Mouse (Mus musculus): Measurements from ENCODE around the gene Casp9.

The Casp9 gene

GRCm38 (mm10) chr4:141817706-141818105 lies 24.3 kb downstream of the Casp9 start:
- no peak for DNase-seq (ENCODE audit: low spot score)

GRCm38 (mm10) chr4:141818861-141819260 lies 25.4 kb downstream of the Casp9 start:
- DNase-seq (ENCODE audit: low spot score) = no peak

- DNase-seq (ENCODE audit: low spot score) = no peak
Measured at GRCm38 (mm10) chr4:141819316-141819715, 25.9 kb downstream of the Casp9 start.

- no peak for DNase-seq (ENCODE audit: low spot score)
Measured at GRCm38 (mm10) chr4:141821178-141821577, 27.8 kb downstream of the Casp9 start.

- no peak for DNase-seq (ENCODE audit: low spot score)
Measured at GRCm38 (mm10) chr4:141822089-141822488, 28.7 kb downstream of the Casp9 start.

GRCm38 (mm10) chr4:141822979-141823378 lies 29.6 kb downstream of the Casp9 start:
- DNase-seq (ENCODE audit: low spot score) = no peak

GRCm38 (mm10) chr4:141826060-141826459 lies 32.6 kb downstream of the Casp9 start, which contains the start of gene Cela2a:
Gene Cela2a (minus strand): TSS chr4:141826160.
- no peak for DNase-seq (ENCODE audit: low spot score)

- DNase-seq (ENCODE audit: low spot score) = no peak
Measured at GRCm38 (mm10) chr4:141827401-141827800, 34.0 kb downstream of the Casp9 start.

GRCm38 (mm10) chr4:141828177-141828576 lies 34.8 kb downstream of the Casp9 start:
- DNase-seq (ENCODE audit: low spot score) = no peak

- DNase-seq (ENCODE audit: low spot score) = no peak
Measured at GRCm38 (mm10) chr4:141830381-141830780, 37.0 kb downstream of the Casp9 start.

- DNase-seq (ENCODE audit: low spot score) = no peak
Measured at GRCm38 (mm10) chr4:141831361-141831760, 37.9 kb downstream of the Casp9 start.

GRCm38 (mm10) chr4:141833911-141834310 lies 40.5 kb downstream of the Casp9 start:
- no peak for DNase-seq (ENCODE audit: low spot score)

GRCm38 (mm10) chr4:141834536-141835095 lies 41.2 kb downstream of the Casp9 start:
- no peak for DNase-seq (ENCODE audit: low spot score)

GRCm38 (mm10) chr4:141845999-141846398 lies 52.6 kb downstream of the Casp9 start, which contains the start of gene Ctrc:
Gene Ctrc (minus strand): TSS chr4:141846359.
- DNase-seq (ENCODE audit: low spot score) = peak; percentile 0

- DNase-seq (ENCODE audit: low spot score) = no peak
Measured at GRCm38 (mm10) chr4:141853437-141853836, 60.0 kb downstream of the Casp9 start.

GRCm38 (mm10) chr4:141857422-141857930 lies 64.1 kb downstream of the Casp9 start:
- peak; percentile 61 for DNase-seq (ENCODE audit: low spot score)

- DNase-seq (ENCODE audit: low spot score) = no peak
Measured at GRCm38 (mm10) chr4:141858501-141858900, 65.1 kb downstream of the Casp9 start.

- no peak for DNase-seq (ENCODE audit: low spot score)
Measured at GRCm38 (mm10) chr4:141859351-141859750, 65.9 kb downstream of the Casp9 start.

- no peak for DNase-seq (ENCODE audit: low spot score)
Measured at GRCm38 (mm10) chr4:141860246-141860841, 66.9 kb downstream of the Casp9 start.

GRCm38 (mm10) chr4:141861591-141862295 lies 68.3 kb downstream of the Casp9 start:
- DNase-seq (ENCODE audit: low spot score) = peak; percentile 0

GRCm38 (mm10) chr4:141862867-141863266 lies 69.5 kb downstream of the Casp9 start:
- peak; percentile 0 for DNase-seq (ENCODE audit: low spot score)

- peak; percentile 0 for DNase-seq (ENCODE audit: low spot score)
Measured at GRCm38 (mm10) chr4:141863726-141864280, 70.4 kb downstream of the Casp9 start.

- DNase-seq (ENCODE audit: low spot score) = peak; percentile 0
Measured at GRCm38 (mm10) chr4:141864506-141864905, 71.1 kb downstream of the Casp9 start.
